Mouse (Mus musculus) midbrain, embryonic 10.5 days (tissue): ENCODE measurements around the gene Tfr2. TPM values are rescaled to one million over a fixed set of nuclear protein-coding genes. Genes with fewer than 3 reads are reported as not detected.

ENCODE experiments used
- DNase-seq: peaks from one replicate; pipeline ENCODE4 v3.0.0-alpha.2; 2017; ENCODE audit warnings: low spot score
- H3K27ac ChIP-seq: fragments of 300-500 bp; sonication (generic); replicated peaks from 2 replicates; pipeline ENCODE4 v1.5.1; 2016; ENCODE audit warnings: mild to moderate bottlenecking
- H3K27me3 ChIP-seq: fragments of 300-500 bp; sonication (generic); 2 replicates; pipeline ENCODE4 v1.6.1; 2016; ENCODE audit warnings: low read depth, mild to moderate bottlenecking; ENCODE audit not compliant: poor library complexity, severe bottlenecking
- H3K36me3 ChIP-seq: fragments of 300-500 bp; sonication (generic); 2 replicates; pipeline ENCODE4 v1.6.1; 2016; ENCODE audit warnings: mild to moderate bottlenecking, moderate library complexity
- H3K4me1 ChIP-seq: fragments of 300-500 bp; sonication (generic); 2 replicates; pipeline ENCODE4 v1.6.1; 2016
- H3K4me3 ChIP-seq: fragments of 300-500 bp; sonication (generic); 2 replicates; pipeline ENCODE4 v1.5.1; 2016; ENCODE audit warnings: mild to moderate bottlenecking, moderate library complexity
- H3K9me3 ChIP-seq: fragments of 300-500 bp; sonication (generic); replicated peaks from 2 replicates; pipeline ENCODE4 v1.6.1; 2016; ENCODE audit warnings: mild to moderate bottlenecking
- WGBS: fragments of 180-500 bp; shearing (Covaris S2); methylation state at CpG from one replicate; pipeline ENCODE4 v1.1.7; 2016; 5-methylcytosine and 5-hydroxymethylcytosine counted together
- polyA plus RNA-seq: library from polyadenylated mRNA; unstranded; fragments of >200 nt; fragmentation: Nextera tagmentation; extraction: Ambion mirVana; gene quantifications from 2 replicates; pipeline ENCODE4 v1.2.1, GENCODE M21; 2016

Tfr2 gene
- polyA plus RNA-seq, 1 experiment from 2014 or later, result 2.2 TPM

DNA sequence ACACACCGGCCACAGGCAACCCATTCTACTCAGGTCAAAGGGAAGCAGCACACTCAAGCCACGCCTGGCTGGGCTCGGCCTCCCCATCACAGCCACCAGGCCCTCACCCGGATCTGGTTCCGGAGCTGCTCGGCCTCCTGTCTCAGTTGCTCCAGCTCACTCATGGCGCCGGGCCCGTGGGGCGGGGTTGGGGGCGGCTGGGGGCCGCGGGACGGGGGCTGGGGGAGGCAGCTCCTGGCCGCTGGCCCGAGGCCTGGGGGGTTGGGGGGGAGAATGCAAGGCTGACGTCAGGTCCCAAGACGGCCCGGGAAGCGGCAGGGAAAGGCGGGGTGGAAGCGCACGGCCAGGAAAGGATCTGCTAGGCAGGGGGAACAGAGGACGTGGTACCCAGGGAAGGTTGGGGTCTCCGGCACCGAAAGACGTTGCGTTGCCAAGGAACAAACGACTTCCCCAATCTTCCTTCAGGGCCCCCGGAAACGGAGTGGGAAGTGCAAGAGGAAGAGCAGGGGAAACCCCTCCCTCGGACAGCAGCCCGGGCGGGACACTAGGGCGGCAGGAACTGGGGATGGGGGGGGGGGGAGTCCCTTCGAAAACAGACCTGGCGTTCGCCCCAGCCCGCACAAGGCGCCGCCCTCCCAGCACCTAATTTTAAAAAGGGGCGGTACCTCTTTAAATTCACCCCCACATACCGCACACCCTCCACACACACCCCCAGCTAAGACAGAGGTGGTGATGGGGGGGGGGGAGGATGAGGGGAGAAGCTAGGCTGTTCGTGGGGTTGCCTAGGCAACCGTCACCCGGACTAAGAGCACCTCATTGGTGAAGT is 38.8 kb upstream of the Tfr2 start:
- peaks cover 49% of the 10 kb centered on the region for H3K36me3 ChIP-seq
- peak; percentile 76 for DNase-seq
- 1% methylated on average over 45 of the region's 46 CpGs for WGBS
- H3K27me3 ChIP-seq, result no peaks in the 10 kb centered on the region
- no peaks in the 10 kb centered on the region for H3K9me3 ChIP-seq
- H3K27ac ChIP-seq, result peak overlapping the region; percentile 99
- peaks cover 65% of the 10 kb centered on the region for H3K4me1 ChIP-seq
- H3K4me3 ChIP-seq, result peak overlapping the region; percentile 95

DNA sequence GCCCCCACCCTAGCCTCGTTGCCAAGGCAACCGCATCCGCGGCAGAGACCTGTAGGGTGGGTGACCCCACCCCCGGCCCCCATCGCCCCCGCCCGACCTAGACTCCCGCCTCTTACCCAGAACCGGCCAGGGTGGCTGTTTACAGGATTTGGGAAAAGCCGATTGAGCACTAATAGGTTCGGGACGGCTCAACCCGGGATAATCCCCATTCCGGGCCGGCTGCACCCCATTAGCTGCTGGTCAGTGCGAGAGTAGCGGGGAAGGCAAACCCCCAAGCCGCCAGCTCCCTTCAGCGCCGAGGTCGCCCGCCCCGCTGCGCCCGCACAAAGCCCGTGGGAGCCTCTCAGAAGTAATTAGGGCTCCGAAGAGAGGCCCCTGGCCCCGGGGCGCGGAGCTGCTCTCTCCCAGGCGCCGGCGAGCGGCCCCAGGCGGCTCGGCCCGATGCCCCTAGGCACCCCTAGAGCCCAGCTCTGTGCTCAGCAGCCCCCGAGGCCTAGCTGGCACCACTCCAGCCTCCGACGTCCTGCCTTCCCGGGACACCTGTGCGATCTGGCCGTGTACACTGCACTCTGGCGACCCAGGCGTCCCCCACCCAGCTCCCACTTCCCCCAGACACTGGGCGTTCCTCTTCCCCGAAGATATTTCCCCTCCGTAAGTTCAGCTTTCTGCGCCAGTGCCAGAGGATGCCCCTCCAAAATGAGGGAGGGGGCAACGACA is 38.1 kb upstream of the Tfr2 start:
- 0% methylated on average over 51 of the region's 51 CpGs for WGBS
- peaks cover 59% of the 10 kb centered on the region for H3K4me1 ChIP-seq
- DNase-seq, result peak; percentile 94

GRCm38 (mm10) chr5:137532131-137532807 is 37.4 kb upstream of the Tfr2 start:
- Histone ChIP-seq H3K9me3 (no peaks in the 10 kb centered on the region), H3K36me3 (peaks cover 34% of the 10 kb centered on the region), H3K27me3 (no peaks in the 10 kb centered on the region), H3K4me3 (peak overlapping the region; percentile 95), H3K27ac (peak overlapping the region; percentile 99), H3K4me1 (peaks cover 52% of the 10 kb centered on the region)
- WGBS, result under 1% methylated on average over 19 of the region's 19 CpGs
- DNase-seq, result peak; percentile 60

More for the DNA sequence above, 38.1 kb upstream of the Tfr2 start:
- Histone ChIP-seq H3K27ac (peak overlapping the region; percentile 99), H3K27me3 (no peaks in the 10 kb centered on the region), H3K9me3 (no peaks in the 10 kb centered on the region), H3K36me3 (peaks cover 41% of the 10 kb centered on the region), H3K4me3 (peak overlapping the region; percentile 95)

GRCm38 (mm10) chr5:137532808-137533116 is 36.9 kb upstream of the Tfr2 start:
- Histone ChIP-seq H3K4me3 (peak overlapping the region; percentile 95), H3K27ac (peak overlapping the region; percentile 99), H3K27me3 (no peaks in the 10 kb centered on the region), H3K4me1 (peaks cover 50% of the 10 kb centered on the region), H3K36me3 (peaks cover 29% of the 10 kb centered on the region), H3K9me3 (no peaks in the 10 kb centered on the region)
- WGBS, result 0% methylated on average over 10 of the region's 12 CpGs
- no peak for DNase-seq

- under 1% methylated on average over 40 of the region's 40 CpGs for WGBS
- peak; percentile 97 for DNase-seq
These were observed 36.4 kb upstream of the Tfr2 start, which contains the start of the genes Epo and Gnb2 for GRCm38 (mm10) chr5:137533117-137533827. TSS of gene Epo (minus strand) at chr5:137533242. TSS of gene Gnb2 (minus strand) at chr5:137533510.

GRCm38 (mm10) chr5:137534762-137535161 is 34.9 kb upstream of the Tfr2 start:
- DNase-seq, result no peak
- no peak overlapping the region for H3K27ac ChIP-seq
- peaks cover 33% of the 10 kb centered on the region for H3K4me1 ChIP-seq
- H3K36me3 ChIP-seq, result peaks cover 9% of the 10 kb centered on the region
- 97% methylated on average over 3 of the region's 3 CpGs for WGBS
- no peak overlapping the region for H3K4me3 ChIP-seq
- H3K9me3 ChIP-seq, result no peaks in the 10 kb centered on the region
- no peaks in the 10 kb centered on the region for H3K27me3 ChIP-seq

More at GRCm38 (mm10) chr5:137533117-137533827, 36.4 kb upstream of the Tfr2 start, which contains the start of the genes Epo and Gnb2:
- peak within 1 kb of the TSS; percentile 95 for H3K4me3 ChIP-seq
- no peaks in the 10 kb centered on the region for H3K27me3 ChIP-seq
- H3K9me3 ChIP-seq, result no peaks in the 10 kb centered on the region
- H3K4me1 ChIP-seq, result peaks cover 47% of the 10 kb centered on the region
- H3K36me3 ChIP-seq, result peaks cover 24% of the 10 kb centered on the region
- H3K27ac ChIP-seq, result peak within 1 kb of the TSS; percentile 99

GRCm38 (mm10) chr5:137535318-137535717 is 34.3 kb upstream of the Tfr2 start:
- H3K36me3 ChIP-seq, result peaks cover 3% of the 10 kb centered on the region; the same call in 1 of the 2 replicates
- no peak for DNase-seq
- H3K9me3 ChIP-seq, result no peaks in the 10 kb centered on the region
- no peak overlapping the region for H3K4me3 ChIP-seq
- H3K4me1 ChIP-seq, result peaks cover 27% of the 10 kb centered on the region
- WGBS, result 86% methylated on average over 9 of the region's 9 CpGs
- no peaks in the 10 kb centered on the region for H3K27me3 ChIP-seq
- no peak overlapping the region for H3K27ac ChIP-seq

- Histone ChIP-seq H3K9me3 (no peaks in the 10 kb centered on the region), H3K4me3 (no peak overlapping the region), H3K27ac (no peak overlapping the region), H3K27me3 (no peaks in the 10 kb centered on the region), H3K4me1 (peaks cover 12% of the 10 kb centered on the region), H3K36me3 (no peaks in the 10 kb centered on the region)
- 62% methylated on average over 4 of the region's 4 CpGs for WGBS
- no peak for DNase-seq
These were observed 32.2 kb upstream of the Tfr2 start for GRCm38 (mm10) chr5:137537461-137537860.

DNA sequence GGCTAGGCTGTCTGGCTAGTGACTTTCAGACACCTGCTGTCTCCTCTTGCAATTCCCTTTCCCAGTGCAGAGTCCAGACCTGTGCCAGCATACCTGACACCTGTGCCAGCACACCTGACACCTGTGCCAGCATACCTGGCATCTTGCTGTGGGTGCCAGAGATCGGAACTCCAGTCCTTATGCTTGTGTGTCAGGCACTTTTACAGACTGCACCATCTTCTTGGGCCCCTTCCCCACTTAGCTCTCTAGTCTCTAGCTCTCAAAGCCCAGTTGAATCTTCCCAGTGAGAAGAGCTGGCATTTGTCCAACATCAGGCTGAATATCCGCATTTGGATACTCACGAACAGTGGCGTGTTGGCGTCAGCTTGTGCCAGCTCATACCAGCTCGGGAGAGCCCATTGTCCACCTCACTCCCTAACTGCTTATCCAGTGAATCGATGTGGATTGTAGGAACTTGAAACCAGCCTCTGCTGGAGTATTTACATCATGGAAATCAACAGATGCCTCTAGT is 30.3 kb upstream of the Tfr2 start:
- H3K27me3 ChIP-seq, result no peaks in the 10 kb centered on the region
- DNase-seq, result no peak
- no peaks in the 10 kb centered on the region for H3K9me3 ChIP-seq
- 80% methylated on average over 7 of the region's 7 CpGs for WGBS
- H3K4me1 ChIP-seq, result peaks cover 5% of the 10 kb centered on the region; the same call in 1 of the 2 replicates
- no peaks in the 10 kb centered on the region for H3K36me3 ChIP-seq
- no peak overlapping the region for H3K27ac ChIP-seq
- H3K4me3 ChIP-seq, result no peak overlapping the region

DNA sequence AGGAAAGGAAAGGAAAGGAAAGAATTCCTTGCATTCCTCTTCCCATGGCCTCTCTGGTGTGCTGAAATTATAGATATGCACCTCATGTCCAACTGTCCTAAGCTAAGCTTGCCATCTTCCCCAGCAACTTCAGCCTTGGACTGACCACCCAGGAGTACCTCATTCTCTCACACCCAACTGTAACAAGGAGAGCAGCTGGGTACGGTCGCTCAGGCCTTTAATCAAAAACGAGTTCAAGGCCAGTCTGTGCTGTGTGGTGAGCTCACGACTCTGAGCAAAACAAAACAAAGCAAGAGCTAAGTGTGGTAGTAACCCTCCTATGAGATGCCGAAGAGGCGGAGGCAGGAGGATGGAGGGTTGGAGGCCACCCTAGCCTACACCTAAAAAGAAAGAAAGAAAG is 28.6 kb upstream of the Tfr2 start:
- no peak overlapping the region for H3K4me3 ChIP-seq
- no peak for DNase-seq
- no peak overlapping the region for H3K27ac ChIP-seq
- H3K4me1 ChIP-seq, result peaks cover 5% of the 10 kb centered on the region; the same call in 1 of the 2 replicates
- 83% methylated on average over 6 of the region's 6 CpGs for WGBS
- H3K9me3 ChIP-seq, result no peaks in the 10 kb centered on the region
- H3K27me3 ChIP-seq, result no peaks in the 10 kb centered on the region
- H3K36me3 ChIP-seq, result no peaks in the 10 kb centered on the region

- no peaks in the 10 kb centered on the region for H3K36me3 ChIP-seq
- H3K27me3 ChIP-seq, result no peaks in the 10 kb centered on the region
- 81% methylated on average over 5 of the region's 5 CpGs for WGBS
- H3K4me1 ChIP-seq, result peaks cover 5% of the 10 kb centered on the region; the same call in 1 of the 2 replicates
- no peak for DNase-seq
- no peaks in the 10 kb centered on the region for H3K9me3 ChIP-seq
- no peak overlapping the region for H3K4me3 ChIP-seq
- H3K27ac ChIP-seq, result no peak overlapping the region
These were observed 27.7 kb upstream of the Tfr2 start for GRCm38 (mm10) chr5:137541768-137542540.
